Mouse (Mus musculus) C2C12 (cell line): ENCODE measurements around the gene Qpctl.

Source experiments
- CTCF ChIP-seq: IDR thresholded peaks from one replicate; pipeline ENCODE4 v1.5.1; 2011; ENCODE audit not compliant: control insufficient read depth, insufficient read depth, insufficient read length
- FOSL1 ChIP-seq: IDR thresholded peaks from one replicate; pipeline ENCODE4 v1.8.0; 2011; ENCODE audit warnings: mild to moderate bottlenecking, low read length; ENCODE audit not compliant: poor library complexity, insufficient read depth, severe bottlenecking
- MAX ChIP-seq: IDR thresholded peaks from one replicate; pipeline ENCODE4 v1.6.1; 2011; ENCODE audit warnings: mild to moderate bottlenecking, control low read depth
- MYOD1 ChIP-seq: IDR thresholded peaks from one replicate; pipeline ENCODE4 v1.6.1; 2011; ENCODE audit warnings: low read depth; ENCODE audit not compliant: control insufficient read depth, insufficient read length
- MYOG ChIP-seq: IDR thresholded peaks from one replicate; pipeline ENCODE4 v1.6.1; 2011; ENCODE audit not compliant: control insufficient read depth, insufficient read length; ENCODE audit errors: extremely low read depth

GRCm38 (mm10) chr7:19165656-19166423 is 16.7 kb upstream of the Qpctl start, which contains the start of gene Gipr:
- TF ChIP-seq CTCF = no peak
- TF ChIP-seq FOSL1 = no peak
- no peak for TF ChIP-seq MYOD1
- no peak for TF ChIP-seq MYOG
- TF ChIP-seq MAX = no peak
